Mouse (Mus musculus) cortical plate, adult 2 months (tissue): Measurements from ENCODE around the gene Ntn1.

Experiments
- CTCF ChIP-seq: fragments of 200-500 bp; IDR thresholded peaks from 2 replicates; pipeline ENCODE4 v1.5.1; 2011; ENCODE audit warnings: mild to moderate bottlenecking, control low read depth, low read length; ENCODE audit not compliant: insufficient read depth; ENCODE audit errors: extremely low read depth
- POLR2A ChIP-seq: fragments of 200-500 bp; IDR thresholded peaks from 2 replicates; pipeline ENCODE4 v1.6.1; 2011; ENCODE audit warnings: mild to moderate bottlenecking, low read length, control low read depth; ENCODE audit not compliant: insufficient read depth; ENCODE audit errors: extremely low read depth

DNA sequence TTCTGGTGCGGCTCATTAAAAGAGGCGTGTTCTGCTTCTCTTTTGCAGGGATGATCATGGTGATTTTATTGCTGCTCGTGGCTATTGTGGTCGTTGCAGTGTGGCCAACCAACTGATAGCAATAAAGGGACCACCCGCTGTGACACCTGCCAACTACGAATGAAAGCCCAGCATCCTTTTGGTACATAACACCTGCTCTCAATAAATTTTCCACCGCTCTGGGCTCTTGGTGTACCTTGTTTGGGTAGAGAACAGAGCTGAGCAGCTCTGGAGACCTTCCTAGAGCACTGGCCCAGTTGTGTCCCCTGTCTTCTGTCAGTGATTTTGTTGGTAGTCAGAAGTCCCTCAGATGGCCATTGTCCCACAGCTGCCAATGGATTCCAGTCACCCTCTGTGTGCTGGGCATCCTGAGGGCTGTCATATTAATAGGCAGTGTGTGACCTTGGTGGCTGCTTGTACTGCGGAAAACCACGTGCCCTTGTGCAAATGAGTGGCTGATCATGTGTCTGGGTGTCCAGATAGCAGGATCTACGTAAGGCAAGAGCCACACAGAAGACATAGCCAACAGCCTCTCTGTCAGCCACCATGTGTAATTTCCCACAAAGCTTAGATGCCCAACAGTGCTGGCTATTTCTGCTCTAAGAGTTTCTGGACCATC, 196.8 kb downstream of the Ntn1 start:
- TF ChIP-seq POLR2A (no peak), CTCF (no peak)
